Mouse (Mus musculus): ENCODE measurements at regions not wholly inside any gene's neighbourhood (a gene's known extent, or its start where the extent isn't known, plus 50 kb on each side); places are given as distances from the start of the nearest gene placed in this dataset.

GRCm38 (mm10) chr7:115067641-115068040, 324.1 kb downstream of the Insc start:
- TF ChIP-seq CTCF (IDR thresholded peaks at IDR 0.05) (no peak), EP300 (IDR thresholded peaks at IDR 0.05) (no peak)
